In genomic region chr8:120560535-120560934, GRCm38 (mm10) we compare ENCODE assay signal across 21 mouse cellular contexts. TPM values are rescaled to one million over a fixed set of nuclear protein-coding genes. Genes with fewer than 3 reads are reported as not detected.
A peak's percentile ranks its signal among the peaks of the same experiment; 100 is the strongest.
DNase-seq lines count a peak whose midpoint lies in the region; ATAC-seq lines count a peak whose summit lies in the region.
"Had no signal": no experiment of that assay in that cellular context is flagged by ENCODE, and none has a peak within 500 bp of the region (broad histone marks: within the 10 kb centered on the region; RNA-seq: fewer than 3 reads in every experiment).

No protein-coding gene starts in this region.

- no peaks in the 10 kb centered on the region for H3K36me3 ChIP-seq in forebrain, embryonic 11.5 days (ENCODE audit: control insufficient read depth, insufficient read depth, low read length)
- H3K36me3 ChIP-seq in forebrain, embryonic 16.5 days (ENCODE audit: control insufficient read depth, insufficient read depth) = no peaks in the 10 kb centered on the region
- H3K36me3 ChIP-seq in liver, embryonic 13.5 days = peaks cover 100% of the 10 kb centered on the region
- peaks cover 11% of the 10 kb centered on the region; the same call in 1 of the 2 replicates for H3K36me3 ChIP-seq in liver, embryonic 11.5 days (ENCODE audit: control insufficient read depth, insufficient read depth, low read length)
- H3K36me3 ChIP-seq in hindbrain, embryonic 12.5 days = peaks cover 7% of the 10 kb centered on the region; the same call in 1 of the 2 replicates
- no peaks in the 10 kb centered on the region for H3K36me3 ChIP-seq in midbrain, embryonic 16.5 days (ENCODE audit: control insufficient read depth, insufficient read depth, low read length)

- peak overlapping the region; percentile 78; the same call in 1 of the 2 replicates for H3K27ac ChIP-seq in forebrain, embryonic 11.5 days (ENCODE audit: low read depth, low read length)
- H3K27ac ChIP-seq in forebrain, embryonic 16.5 days (ENCODE audit: low read length) = no peak overlapping the region
- peak overlapping the region; percentile 13; the same call in 1 of the 2 replicates for H3K27ac ChIP-seq in liver, embryonic 13.5 days
- no peak overlapping the region for H3K27ac ChIP-seq in liver, embryonic 11.5 days (ENCODE audit: low read depth, low read length)
- peak overlapping the region; percentile 78; the same call in 1 of the 2 replicates for H3K27ac ChIP-seq in hindbrain, embryonic 12.5 days
- H3K27ac ChIP-seq in midbrain, embryonic 16.5 days (ENCODE audit: low read length) = no peak overlapping the region; the same call in 1 of the 2 replicates
- H3K27ac ChIP-seq: intestine, embryonic 15.5 days; liver, embryonic 14.5 days; stomach, postnatal 0 days had no signal

- H3K4me3 ChIP-seq in forebrain, embryonic 11.5 days (ENCODE audit: low read depth, low read length) = no peak overlapping the region
- no peak overlapping the region for H3K4me3 ChIP-seq in forebrain, embryonic 16.5 days (replicated peaks; ENCODE audit: low read length)
- no peak overlapping the region for H3K4me3 ChIP-seq in liver, embryonic 13.5 days (replicated peaks)
- no peak overlapping the region for H3K4me3 ChIP-seq in liver, embryonic 11.5 days (ENCODE audit: low read depth, low read length)
- H3K4me3 ChIP-seq in hindbrain, embryonic 12.5 days = no peak overlapping the region
- H3K4me3 ChIP-seq in midbrain, embryonic 16.5 days (ENCODE audit: low read depth, low read length) = no peak overlapping the region
- H3K4me3 ChIP-seq: erythroblast, embryonic 14.5 days; intestine, embryonic 15.5 days had no signal

- no peaks in the 10 kb centered on the region for H3K9me3 ChIP-seq in forebrain, embryonic 11.5 days (ENCODE audit: control insufficient read depth, low read length)
- no peaks in the 10 kb centered on the region for H3K9me3 ChIP-seq in forebrain, embryonic 16.5 days (ENCODE audit: control insufficient read depth, low read length)
- no peaks in the 10 kb centered on the region for H3K9me3 ChIP-seq in liver, embryonic 13.5 days (replicated peaks)
- no peaks in the 10 kb centered on the region for H3K9me3 ChIP-seq in liver, embryonic 11.5 days (ENCODE audit: control insufficient read depth, low read length)
- no peaks in the 10 kb centered on the region for H3K9me3 ChIP-seq in hindbrain, embryonic 12.5 days (replicated peaks)
- H3K9me3 ChIP-seq in midbrain, embryonic 16.5 days (replicated peaks; ENCODE audit: control insufficient read depth, low read length, poor library complexity, severe bottlenecking) = no peaks in the 10 kb centered on the region
- H3K9me3 ChIP-seq: intestine, embryonic 15.5 days had no signal

- H3K4me2 ChIP-seq in forebrain, embryonic 11.5 days (ENCODE audit: low read depth, low read length, severe bottlenecking) = no peak overlapping the region
- no peak overlapping the region for H3K4me2 ChIP-seq in forebrain, embryonic 16.5 days (ENCODE audit: low read length)
- H3K4me2 ChIP-seq in liver, embryonic 13.5 days = no peak overlapping the region
- no peak overlapping the region for H3K4me2 ChIP-seq in liver, embryonic 11.5 days
- H3K4me2 ChIP-seq in hindbrain, embryonic 12.5 days (replicated peaks) = no peak overlapping the region
- no peak overlapping the region for H3K4me2 ChIP-seq in midbrain, embryonic 16.5 days (ENCODE audit: low read length)
- H3K4me2 ChIP-seq: intestine, embryonic 15.5 days had no signal

- 77% methylated on average over 5 of the region's 5 CpGs for WGBS in forebrain, embryonic 11.5 days
- WGBS in forebrain, embryonic 16.5 days = 77% methylated on average over 5 of the region's 5 CpGs
- 87% methylated on average over 5 of the region's 5 CpGs for WGBS in liver, embryonic 13.5 days (ENCODE audit: insufficient replicate concordance)
- WGBS in liver, embryonic 11.5 days = 84% methylated on average over 5 of the region's 5 CpGs
- 78% methylated on average over 5 of the region's 5 CpGs for WGBS in hindbrain, embryonic 12.5 days
- 74% methylated on average over 5 of the region's 5 CpGs for WGBS in midbrain, embryonic 16.5 days

- H3K4me1 ChIP-seq in forebrain, embryonic 11.5 days (replicated peaks; ENCODE audit: control insufficient read depth, insufficient read depth, low read length) = peaks cover 93% of the 10 kb centered on the region
- peaks cover 100% of the 10 kb centered on the region for H3K4me1 ChIP-seq in forebrain, embryonic 16.5 days (replicated peaks; ENCODE audit: control insufficient read depth, insufficient read depth, low read length)
- H3K4me1 ChIP-seq in liver, embryonic 13.5 days (replicated peaks) = peaks cover 97% of the 10 kb centered on the region
- peaks cover 70% of the 10 kb centered on the region for H3K4me1 ChIP-seq in liver, embryonic 11.5 days (replicated peaks; ENCODE audit: control insufficient read depth, insufficient read depth, low read length)
- H3K4me1 ChIP-seq in hindbrain, embryonic 12.5 days = peaks cover 99% of the 10 kb centered on the region
- peaks cover 91% of the 10 kb centered on the region for H3K4me1 ChIP-seq in midbrain, embryonic 16.5 days (ENCODE audit: control insufficient read depth, insufficient read depth, low read length)

- no peaks in the 10 kb centered on the region for H3K27me3 ChIP-seq in forebrain, embryonic 11.5 days (ENCODE audit: control insufficient read depth, insufficient read depth, low read length)
- no peaks in the 10 kb centered on the region for H3K27me3 ChIP-seq in forebrain, embryonic 16.5 days (replicated peaks; ENCODE audit: control insufficient read depth, insufficient read depth, low read length)
- H3K27me3 ChIP-seq in liver, embryonic 13.5 days = no peaks in the 10 kb centered on the region
- no peaks in the 10 kb centered on the region for H3K27me3 ChIP-seq in liver, embryonic 11.5 days (replicated peaks; ENCODE audit: control insufficient read depth, insufficient read depth, low read length)
- H3K27me3 ChIP-seq in hindbrain, embryonic 12.5 days = no peaks in the 10 kb centered on the region
- no peaks in the 10 kb centered on the region for H3K27me3 ChIP-seq in midbrain, embryonic 16.5 days (ENCODE audit: control insufficient read depth, insufficient read depth, low read depth, low read length)
- H3K27me3 ChIP-seq: CH12.LX; intestine, embryonic 15.5 days had no signal

- no peak for DNase-seq in forebrain, embryonic 11.5 days (ENCODE audit: low spot score)
- DNase-seq in liver, embryonic 13.5 days = no peak
- no peak for DNase-seq in liver, embryonic 11.5 days (ENCODE audit: low spot score)
- DNase-seq in spleen, postnatal 36 days (ENCODE audit: low spot score in 2 of 2) = no peak
- DNase-seq in left cerebral cortex, postnatal 25 days (ENCODE audit: low spot score in 2 of 2) = no peak
- DNase-seq: cerebellum, postnatal 25 days; kidney, postnatal 25 days; layer of hippocampus, postnatal 36 days; left cerebral cortex, postnatal 4 days; lung, postnatal 10 days; right cerebral cortex, adult 18-20 months; thymus, postnatal 14 days had no signal

- no peak for ATAC-seq in forebrain, embryonic 11.5 days (replicated peaks; ENCODE audit: low FRiP score)
- no peak for ATAC-seq in forebrain, embryonic 16.5 days
- no peak for ATAC-seq in liver, embryonic 13.5 days (ENCODE audit: low read depth)
- ATAC-seq in liver, embryonic 11.5 days (replicated peaks; ENCODE audit: low FRiP score) = no peak
- ATAC-seq in hindbrain, embryonic 12.5 days (ENCODE audit: low FRiP score) = no peak
- no peak for ATAC-seq in midbrain, embryonic 16.5 days
- ATAC-seq: activated CD4-positive, CD25-positive, alpha-beta regulatory T cell, adult 4 months; intestine, embryonic 15.5 days had no signal

- intact Hi-C loops in left cerebral cortex, postnatal 25 days (cut with DNase I) = no loop called here

- no peak overlapping the region for H3K9ac ChIP-seq in forebrain, embryonic 11.5 days (ENCODE audit: low read length)
- H3K9ac ChIP-seq in forebrain, embryonic 16.5 days (replicated peaks; ENCODE audit: low read depth, low read length) = no peak overlapping the region
- no peak overlapping the region for H3K9ac ChIP-seq in liver, embryonic 13.5 days
- H3K9ac ChIP-seq in liver, embryonic 11.5 days (ENCODE audit: low read depth, low read length) = no peak overlapping the region
- no peak overlapping the region for H3K9ac ChIP-seq in hindbrain, embryonic 12.5 days
- H3K9ac ChIP-seq in midbrain, embryonic 16.5 days (ENCODE audit: low read depth, low read length) = 0 out of 2 replicates have a peak overlapping the region, but pooled peaks have one; percentile 59
- H3K9ac ChIP-seq: intestine, embryonic 15.5 days; liver, embryonic 14.5 days had no signal

RNA-seq across cellular contexts. Expression of gene Gins2, which starts 28.6 kb away (rescaled TPM):
- 105 and 115 TPM in 2 replicates for polyA plus RNA-seq in forebrain, embryonic 11.5 days (2014; fragmentation: Nextera tagmentation; extraction: Ambion mirVana)
- 23.1 and 24.3 TPM in 2 replicates for polyA plus RNA-seq in forebrain, embryonic 16.5 days (2015; fragmentation: Nextera tagmentation; extraction: Ambion mirVana)
- polyA plus RNA-seq in liver, embryonic 13.5 days (2015; fragmentation: Nextera tagmentation; extraction: Ambion mirVana) = 75.6 and 75.9 TPM in 2 replicates
- polyA plus RNA-seq in liver, embryonic 11.5 days (2014; fragmentation: Nextera tagmentation; extraction: Ambion mirVana) = 125 and 127 TPM in 2 replicates
- 49.6 and 65.3 TPM in 2 replicates for polyA plus RNA-seq in hindbrain, embryonic 12.5 days (2016; fragmentation: Nextera tagmentation; extraction: Ambion mirVana)
- 10.7 and 13.3 TPM in 2 replicates for polyA plus RNA-seq in midbrain, embryonic 16.5 days (2015; fragmentation: Nextera tagmentation; extraction: Ambion mirVana)
- 1 to 10 TPM; 1.6 to 1.8 TPM for total RNA-seq in left cerebral cortex, postnatal 25 days (2021)

Comparison
In these comparisons a context has a peak if more than half of its experiments do, and no peak if none do; other contexts are left out.
1. H3K27ac ChIP-seq: peak in forebrain, embryonic 11.5 days (single experiment), liver, embryonic 13.5 days (single experiment) and hindbrain, embryonic 12.5 days (single experiment); none in forebrain, embryonic 16.5 days (single experiment), liver, embryonic 11.5 days (single experiment) and midbrain, embryonic 16.5 days (single experiment).